Mouse (Mus musculus) MEL (cell line): ENCODE measurements around the gene Prim1. TPM values are rescaled to one million over a fixed set of nuclear protein-coding genes. Genes with fewer than 3 reads are reported as not detected.
"Not testable (repeated sequence)": the region's sequence is repeated elsewhere in the genome, so short reads cannot be mapped to it uniquely, and the experiment has no call there.

Experiments
- DNase-seq: peaks from one replicate; pipeline ENCODE4 v3.0.0; 2011; ENCODE audit warnings: low read depth, low spot score
- H3K27ac ChIP-seq: 2 replicates; pipeline ENCODE4 v1.5.1; 2012; ENCODE audit warnings: low read depth, mild to moderate bottlenecking, control low read depth, low read length, moderate library complexity; ENCODE audit not compliant: control insufficient read depth
- H3K27me3 ChIP-seq, 2 experiments: fragments of 150-350 bp in 1 of 2; sonication (generic) in 1 of 2; 2 replicates each; pipeline ENCODE4 v1.6.1; 2012; ENCODE audit warnings: low read length in 2 of 2, mild to moderate bottlenecking in 2 of 2, improper control_type of control experiment in 1 of 2, moderate library complexity in 1 of 2; ENCODE audit not compliant: insufficient read depth in 2 of 2, control insufficient read depth in 1 of 2
- H3K36me3 ChIP-seq, 2 experiments: 2 replicates each; pipeline ENCODE4 v1.6.1; 2012 to 2014; ENCODE audit warnings: low read length in 2 of 2, improper control_type of control experiment in 1 of 2, inconsistent platforms in 1 of 2, mild to moderate bottlenecking in 1 of 2; ENCODE audit not compliant: insufficient read depth in 2 of 2, control insufficient read depth in 1 of 2
- H3K4me1 ChIP-seq, 2 experiments: fragments of 150-350 bp in 1 of 2; sonication (generic) in 1 of 2; 2 replicates each; pipeline ENCODE4 v1.6.1; 2012; ENCODE audit warnings: low read length in 2 of 2, improper control_type of control experiment in 1 of 2, mild to moderate bottlenecking in 1 of 2; ENCODE audit not compliant: insufficient read depth in 2 of 2, control insufficient read depth in 1 of 2
- H3K4me3 ChIP-seq, 2 experiments: fragments of 150-350 bp in 1 of 2; sonication (generic) in 1 of 2; 2 replicates each; pipeline ENCODE4 v1.5.1; 2012; ENCODE audit warnings: low read depth in 2 of 2, low read length in 2 of 2, mild to moderate bottlenecking in 2 of 2, moderate library complexity in 2 of 2, control low read depth in 1 of 2, improper control_type of control experiment in 1 of 2; ENCODE audit not compliant: control insufficient read depth in 1 of 2, insufficient read depth in 1 of 2
- H3K79me2 ChIP-seq: 2 replicates; pipeline ENCODE4 v1.6.1; 2012; ENCODE audit warnings: mild to moderate bottlenecking, low read length, moderate library complexity; ENCODE audit not compliant: control insufficient read depth, poor library complexity, insufficient read depth
- H3K9ac ChIP-seq: 2 replicates; pipeline ENCODE4 v1.6.1; 2012; ENCODE audit warnings: low read depth, mild to moderate bottlenecking, control low read depth, low read length, moderate library complexity; ENCODE audit not compliant: control insufficient read depth, poor library complexity, severe bottlenecking
- H3K9me3 ChIP-seq: fragments of 150-350 bp; sonication (generic); replicated peaks from 2 replicates; pipeline ENCODE4 v1.6.1; 2012; ENCODE audit warnings: mild to moderate bottlenecking, low read length, improper control_type of control experiment, moderate library complexity; ENCODE audit not compliant: insufficient read depth
- CTCF ChIP-seq, 3 experiments: IDR thresholded peaks in 2 of 3; conservative IDR thresholded peaks in 1 of 3; 2 replicates each; pipeline ENCODE4 v1.5.1; 2011 to 2012; ENCODE audit warnings: low read length in 3 of 3, low read depth in 2 of 3, mild to moderate bottlenecking in 2 of 3, improper control_type of control experiment in 1 of 3, inconsistent platforms in 1 of 3, mixed read lengths in 1 of 3, moderate library complexity in 1 of 3; ENCODE audit not compliant: control insufficient read depth in 1 of 3, insufficient read depth in 1 of 3, poor library complexity in 1 of 3, severe bottlenecking in 1 of 3
- MYC ChIP-seq: IDR thresholded peaks from 2 replicates; pipeline ENCODE4 v1.6.1; 2011; ENCODE audit warnings: low read depth, mild to moderate bottlenecking, low read length, improper control_type of control experiment, moderate library complexity
- POLR2AphosphoS2 ChIP-seq: IDR thresholded peaks from 2 replicates; pipeline ENCODE4 v1.6.1; 2011; ENCODE audit warnings: low read length, improper control_type of control experiment
- SMC3 ChIP-seq: IDR thresholded peaks from 2 replicates; pipeline ENCODE4 v1.6.1; 2011; ENCODE audit warnings: low read depth, low read length, improper control_type of control experiment
- ZMIZ1 ChIP-seq: IDR thresholded peaks from 2 replicates; pipeline ENCODE4 v1.6.1; 2012; ENCODE audit warnings: low read depth, mild to moderate bottlenecking, inconsistent platforms, low read length, improper control_type of control experiment, moderate library complexity
- ZNF384 ChIP-seq: IDR thresholded peaks from 2 replicates; pipeline ENCODE4 v1.6.1; 2012; ENCODE audit warnings: low read depth, mild to moderate bottlenecking, inconsistent platforms, low read length, improper control_type of control experiment
- polyA plus RNA-seq, 2 experiments: library from polyadenylated mRNA; stranded (reverse) in 1 of 2; unstranded in 1 of 2; fragments of >175 nt in 1 of 2; fragments of >200 nt in 1 of 2; gene quantifications; 2 replicates each; pipeline versions ENCODE4 v1.2.1 to v1.2.4; 2012; ENCODE audit warnings: low replicate concordance in 2 of 2, low read depth in 1 of 2; ENCODE audit not compliant: insufficient read length in 2 of 2, insufficient read depth in 1 of 2, missing spikeins in 1 of 2
- total RNA-seq: library from RNA; depleted of rRNA; stranded (reverse); fragments of 300-350 nt; gene quantifications from 2 replicates; pipeline ENCODE4 v1.2.3, GENCODE M21; 2012; rRNA removed

Gene Prim1
- total and polyA plus RNA-seq, 3 experiments: 71.5 to 74.0 TPM; not detected in 1

DNA sequence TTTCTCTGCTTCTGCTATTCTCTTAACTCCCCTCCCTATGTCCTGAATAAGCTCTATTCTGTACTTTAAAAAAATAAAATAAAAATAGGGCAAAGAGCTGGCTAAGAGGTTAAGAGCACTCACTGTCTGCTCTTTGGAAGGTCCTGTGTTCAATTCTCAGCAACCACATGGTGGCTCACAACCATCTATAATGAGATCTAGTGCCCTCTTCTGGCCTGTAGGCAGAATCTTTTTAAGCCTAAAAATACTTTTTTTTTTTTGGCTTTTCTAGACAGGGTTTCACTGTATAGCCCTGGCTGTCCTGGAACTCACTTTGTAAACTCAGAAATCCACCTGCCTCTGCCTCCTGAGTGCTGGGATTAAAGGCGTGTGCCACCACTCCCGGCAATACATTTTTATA, 55.5 kb downstream of the Prim1 start:
- DNase-seq, H3K9me3 ChIP-seq, H3K4me3 ChIP-seq, H3K9ac ChIP-seq, H3K27me3 ChIP-seq, H3K27ac ChIP-seq: not testable (repeated sequence)
- H3K36me3 ChIP-seq: peaks cover 40 to 53% of the 10 kb centered on the region in 2 experiments
- TF ChIP-seq SMC3 (peak; percentile 14; the same call in 1 of the 2 replicates), MYC (0 out of 2 replicates have a peak, but pooled peaks have one; percentile 59), ZNF384 (peak; percentile 80), CTCF (IDR thresholded peaks at IDR 0.05 in 2 of 3, conservative IDR thresholded peaks at IDR 0.05 in 1 of 3; ENCODE audit: control insufficient read depth in 1 of 3, insufficient read depth in 1 of 3, low read depth in 2 of 3, low read length in 3 of 3, poor library complexity in 1 of 3, severe bottlenecking in 1 of 3) (peak in 1 of 3 experiments; percentile 55; a peak in 3 of 6 replicates)
- H3K4me1 ChIP-seq: peaks cover 10% of the 10 kb centered on the region in 2 experiments
- peaks cover 45% of the 10 kb centered on the region for H3K79me2 ChIP-seq

GRCm38 (mm10) chr10:128078269-128078668, 63.3 kb downstream of the Prim1 start:
- not testable (repeated sequence) for H3K27me3 ChIP-seq
- peaks cover 4 to 11% of the 10 kb centered on the region in 2 experiments; a peak in 3 of 4 replicates for H3K4me1 ChIP-seq

More at GRCm38 (mm10) chr10:128078269-128078668, 63.3 kb downstream of the Prim1 start:
- not testable (repeated sequence) for H3K27ac ChIP-seq, H3K9ac ChIP-seq, H3K9me3 ChIP-seq, H3K79me2 ChIP-seq, DNase-seq, H3K4me3 ChIP-seq
- peaks cover 9 to 14% of the 10 kb centered on the region in 2 experiments for H3K36me3 ChIP-seq
- 0 out of 2 replicates have a peak, but pooled peaks have one; percentile 29 for TF ChIP-seq ZMIZ1
- TF ChIP-seq POLR2AphosphoS2: peak; percentile 50; the same call in 1 of the 2 replicates

Other genes with a start within 250 kb of the Prim1 start
- not detected in 2 replicates for gene Rdh9, start 238.8 kb upstream of the Prim1 start, total RNA-seq
- gene Rdh9, start 238.8 kb upstream of the Prim1 start, polyA plus RNA-seq: under 1 TPM in 1 of 2 experiments, not detected in 1; 0.04 TPM
- gene Rdh16, start 214.0 kb upstream of the Prim1 start, total RNA-seq: not detected in 2 replicates
- not detected for gene Rdh16, start 214.0 kb upstream of the Prim1 start, polyA plus RNA-seq
- gene Rdh19, start 165.2 kb upstream of the Prim1 start, total RNA-seq: not detected in 2 replicates
- not detected for gene Rdh19, start 165.2 kb upstream of the Prim1 start, polyA plus RNA-seq
- gene Rdh16f2, start 148.7 kb upstream of the Prim1 start, total RNA-seq: not detected in 2 replicates
- under 1 TPM in 1 of 2 experiments, not detected in 1; 0.07 TPM for gene Rdh16f2, start 148.7 kb upstream of the Prim1 start, polyA plus RNA-seq
- gene Rdh7, start 126.4 kb upstream of the Prim1 start, total RNA-seq: not detected in 2 replicates
- gene Rdh7, start 126.4 kb upstream of the Prim1 start, polyA plus RNA-seq: not detected
- not detected in 2 replicates for gene Sdr9c7, start 116.7 kb upstream of the Prim1 start, total RNA-seq
- gene Sdr9c7, start 116.7 kb upstream of the Prim1 start, polyA plus RNA-seq: not detected
- gene Hsd17b6, start 7.6 kb upstream of the Prim1 start, total RNA-seq: not detected in 2 replicates
- gene Hsd17b6, start 7.6 kb upstream of the Prim1 start, polyA plus RNA-seq: under 1 TPM in 1 of 2 experiments, not detected in 1; 0.15 TPM
- 1,577 and 1,612 TPM in 2 replicates for gene Naca, start 20.4 kb downstream of the Prim1 start, total RNA-seq
- gene Naca, start 20.4 kb downstream of the Prim1 start, polyA plus RNA-seq: 1,000 to 10,000 TPM in 1 of 2 experiments, 100 to 1,000 TPM in 1; 202 to 1,039 TPM
- 233 and 240 TPM in 2 replicates for gene Ptges3, start 43.8 kb downstream of the Prim1 start, total RNA-seq
- 100 to 1,000 TPM; 216 to 627 TPM for gene Ptges3, start 43.8 kb downstream of the Prim1 start, polyA plus RNA-seq
- 2,164 and 2,193 TPM in 2 replicates for gene Atp5b, start 68.1 kb downstream of the Prim1 start, total RNA-seq
- 1,000 to 10,000 TPM in 1 of 2 experiments, 100 to 1,000 TPM in 1; 545 to 2,318 TPM for gene Atp5b, start 68.1 kb downstream of the Prim1 start, polyA plus RNA-seq
- 5.5 and 8.2 TPM in 2 replicates for gene Baz2a, start 76.4 kb downstream of the Prim1 start, total RNA-seq
- 10 to 100 TPM; 33.8 to 46.0 TPM for gene Baz2a, start 76.4 kb downstream of the Prim1 start, polyA plus RNA-seq
- 5.1 and 5.8 TPM in 2 replicates for gene Rbms2, start 165.1 kb downstream of the Prim1 start, total RNA-seq
- 10 to 100 TPM in 1 of 2 experiments, not detected in 1; 23.5 TPM for gene Rbms2, start 165.1 kb downstream of the Prim1 start, polyA plus RNA-seq
- gene Gls2, start 179.3 kb downstream of the Prim1 start, total RNA-seq: 11.8 and 15.6 TPM in 2 replicates
- 10 to 100 TPM in 1 of 2 experiments, not detected in 1; 17.8 TPM for gene Gls2, start 179.3 kb downstream of the Prim1 start, polyA plus RNA-seq
- 13.8 and 17.2 TPM in 2 replicates for gene Spryd4, start 196.6 kb downstream of the Prim1 start, total RNA-seq
- 10 to 100 TPM in 1 of 2 experiments, not detected in 1; 19.6 TPM for gene Spryd4, start 196.6 kb downstream of the Prim1 start, polyA plus RNA-seq
- gene Mip, start 210.7 kb downstream of the Prim1 start, total RNA-seq: not detected in 2 replicates
- gene Mip, start 210.7 kb downstream of the Prim1 start, polyA plus RNA-seq: under 1 TPM in 1 of 2 experiments, not detected in 1; 0.04 TPM
- 49.3 and 50.2 TPM in 2 replicates for gene Timeless, start 216.9 kb downstream of the Prim1 start, total RNA-seq
- 100 to 1,000 TPM in 1 of 2 experiments, 10 to 100 TPM in 1; 89.8 to 627 TPM for gene Timeless, start 216.9 kb downstream of the Prim1 start, polyA plus RNA-seq
- 0.27 and 0.46 TPM in 2 replicates for gene Apon, start 238.9 kb downstream of the Prim1 start, total RNA-seq
- gene Apon, start 238.9 kb downstream of the Prim1 start, polyA plus RNA-seq: under 1 TPM in 1 of 2 experiments, not detected in 1; 0.46 TPM